Mouse (Mus musculus) testis, adult 2 months (tissue): Measurements from ENCODE around the gene Ssr2. TPM values are rescaled to one million over a fixed set of nuclear protein-coding genes. Genes with fewer than 3 reads are reported as not detected.

Experiments used
- H3K27ac ChIP-seq: fragments of 200-500 bp; 2 replicates; pipeline ENCODE4 v1.5.1; 2012; ENCODE audit warnings: low read depth, low read length; ENCODE audit not compliant: control insufficient read depth, insufficient read depth
- H3K27me3 ChIP-seq: fragments of 200-500 bp; 2 replicates; pipeline ENCODE4 v1.6.1; 2012; ENCODE audit warnings: mild to moderate bottlenecking, low read length, moderate library complexity; ENCODE audit not compliant: control insufficient read depth, insufficient read depth
- H3K36me3 ChIP-seq: fragments of 200-500 bp; 2 replicates; pipeline ENCODE4 v1.6.1; 2012; ENCODE audit warnings: mild to moderate bottlenecking, low read length; ENCODE audit not compliant: control insufficient read depth, insufficient read depth
- H3K4me1 ChIP-seq: fragments of 200-500 bp; 2 replicates; pipeline ENCODE4 v1.6.1; 2012; ENCODE audit warnings: low read length; ENCODE audit not compliant: control insufficient read depth, insufficient read depth
- H3K4me3 ChIP-seq: fragments of 200-500 bp; 2 replicates; pipeline ENCODE4 v1.5.1; 2012; ENCODE audit warnings: low read depth, mild to moderate bottlenecking, low read length, moderate library complexity, mixed read lengths; ENCODE audit not compliant: control insufficient read depth
- CTCF ChIP-seq: fragments of 200-500 bp; IDR thresholded peaks from 2 replicates; pipeline ENCODE4 v1.5.1; 2012; ENCODE audit warnings: low read depth, mild to moderate bottlenecking, inconsistent platforms, low read length, moderate library complexity; ENCODE audit not compliant: control insufficient read depth, insufficient read depth, insufficient replicate concordance
- POLR2A ChIP-seq: fragments of 200-500 bp; IDR thresholded peaks from 2 replicates; pipeline ENCODE4 v1.6.1; 2012; ENCODE audit warnings: low read depth, mild to moderate bottlenecking, inconsistent platforms, low read length, moderate library complexity; ENCODE audit not compliant: control insufficient read depth
- polyA plus RNA-seq: library from polyadenylated mRNA; depleted of rRNA; stranded (reverse); fragments of >200 nt; gene quantifications from 2 replicates; pipeline ENCODE4 v1.2.3, GENCODE M21; 2012

Gene Ssr2
- polyA plus RNA-seq, 1 experiment = 161 TPM

- H3K4me3 ChIP-seq = no peak overlapping the region
- no peaks in the 10 kb centered on the region for H3K27me3 ChIP-seq
- no peaks in the 10 kb centered on the region for H3K36me3 ChIP-seq
- H3K4me1 ChIP-seq = peaks cover 5% of the 10 kb centered on the region
- no peak overlapping the region for H3K27ac ChIP-seq
- TF ChIP-seq POLR2A (no peak), CTCF (no peak)
Observed at GRCm38 (mm10) chr3:88615117-88615516, 39.4 kb downstream of the Ssr2 start.

GRCm38 (mm10) chr3:88615902-88616391 lies 40.3 kb downstream of the Ssr2 start:
- no peaks in the 10 kb centered on the region for H3K36me3 ChIP-seq
- peak overlapping the region; percentile 18; the same call in 1 of the 2 replicates for H3K4me3 ChIP-seq
- no peak overlapping the region; the same call in 1 of the 2 replicates for H3K27ac ChIP-seq
- TF ChIP-seq CTCF (no peak), POLR2A (no peak)
- peaks cover 7% of the 10 kb centered on the region for H3K4me1 ChIP-seq
- no peaks in the 10 kb centered on the region for H3K27me3 ChIP-seq

GRCm38 (mm10) chr3:88616951-88617500 lies 41.4 kb downstream of the Ssr2 start:
- no peak overlapping the region for H3K4me3 ChIP-seq
- TF ChIP-seq CTCF (no peak), POLR2A (no peak)
- H3K27ac ChIP-seq = no peak overlapping the region
- H3K4me1 ChIP-seq = peaks cover 7% of the 10 kb centered on the region
- H3K36me3 ChIP-seq = no peaks in the 10 kb centered on the region
- H3K27me3 ChIP-seq = no peaks in the 10 kb centered on the region

GRCm38 (mm10) chr3:88618074-88618871 lies 42.6 kb downstream of the Ssr2 start:
- peaks cover 9% of the 10 kb centered on the region for H3K4me1 ChIP-seq
- TF ChIP-seq POLR2A (no peak), CTCF (no peak)
- H3K27me3 ChIP-seq = no peaks in the 10 kb centered on the region
- no peak overlapping the region for H3K27ac ChIP-seq
- H3K36me3 ChIP-seq = no peaks in the 10 kb centered on the region
- H3K4me3 ChIP-seq = no peak overlapping the region

- H3K4me1 ChIP-seq = peaks cover 9% of the 10 kb centered on the region
- H3K36me3 ChIP-seq = no peaks in the 10 kb centered on the region
- H3K27ac ChIP-seq = no peak overlapping the region
- no peaks in the 10 kb centered on the region for H3K27me3 ChIP-seq
- peak overlapping the region; percentile 20; the same call in 1 of the 2 replicates for H3K4me3 ChIP-seq
- TF ChIP-seq POLR2A (no peak), CTCF (no peak)
Observed at GRCm38 (mm10) chr3:88619113-88620097, 43.7 kb downstream of the Ssr2 start.

GRCm38 (mm10) chr3:88620146-88620991 lies 44.7 kb downstream of the Ssr2 start:
- H3K36me3 ChIP-seq = no peaks in the 10 kb centered on the region
- peak overlapping the region; percentile 86 for H3K4me3 ChIP-seq
- H3K27me3 ChIP-seq = no peaks in the 10 kb centered on the region
- H3K27ac ChIP-seq = no peak overlapping the region
- H3K4me1 ChIP-seq = peaks cover 7% of the 10 kb centered on the region
- TF ChIP-seq CTCF (no peak), POLR2A (no peak)
